Mouse (Mus musculus) large intestine, adult 2 months (tissue): ENCODE measurements at regions not wholly inside any gene's neighbourhood (a gene's known extent, or its start where the extent isn't known, plus 50 kb on each side); places are given as distances from the start of the nearest gene placed in this dataset.

Source experiments
- DNase-seq: peaks from one replicate; pipeline ENCODE4 v3.0.0-alpha.2; 2012; ENCODE audit warnings: low read depth, low spot score
- WGBS: fragments of 180-500 bp; shearing (Covaris S2); methylation state at CpG from one replicate; pipeline ENCODE4 v1.1.7; 2018; 5-methylcytosine and 5-hydroxymethylcytosine counted together

DNA sequence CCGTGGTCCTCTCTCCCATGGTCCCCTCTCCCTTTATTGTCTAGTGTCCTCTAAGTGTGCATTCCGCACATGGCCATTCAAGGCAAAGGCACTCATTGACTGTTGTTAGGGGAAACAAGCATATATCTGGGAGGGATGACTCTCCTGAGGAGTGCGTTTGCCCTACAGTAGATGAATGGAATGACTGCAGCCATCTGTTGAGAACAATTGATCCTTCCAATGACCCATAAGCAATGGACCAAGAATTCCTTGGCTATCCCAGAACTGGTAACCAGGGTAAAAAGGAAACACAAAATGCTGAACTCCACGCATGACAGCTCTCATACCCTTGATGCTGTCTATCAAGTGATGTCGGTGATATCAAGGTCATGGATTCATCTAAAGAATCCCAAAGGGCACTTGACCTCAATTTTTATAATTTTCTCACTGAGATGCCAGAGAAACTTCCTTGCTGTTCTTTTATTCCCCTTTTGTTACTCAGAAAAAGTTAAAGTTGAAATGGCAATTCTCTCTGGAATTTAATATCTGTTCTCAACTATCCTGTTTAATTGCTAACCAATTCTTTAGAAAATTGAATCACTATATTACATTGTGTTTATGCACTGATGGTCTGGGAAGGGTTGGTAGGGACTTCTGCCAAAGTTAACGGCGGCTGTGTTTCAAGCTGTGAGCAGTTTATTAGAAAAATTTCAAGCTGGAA lies 97.3 kb upstream of the Hdac4 start:
- no peak for DNase-seq
- WGBS = 84% methylated on average over 7 of the region's 7 CpGs

DNA sequence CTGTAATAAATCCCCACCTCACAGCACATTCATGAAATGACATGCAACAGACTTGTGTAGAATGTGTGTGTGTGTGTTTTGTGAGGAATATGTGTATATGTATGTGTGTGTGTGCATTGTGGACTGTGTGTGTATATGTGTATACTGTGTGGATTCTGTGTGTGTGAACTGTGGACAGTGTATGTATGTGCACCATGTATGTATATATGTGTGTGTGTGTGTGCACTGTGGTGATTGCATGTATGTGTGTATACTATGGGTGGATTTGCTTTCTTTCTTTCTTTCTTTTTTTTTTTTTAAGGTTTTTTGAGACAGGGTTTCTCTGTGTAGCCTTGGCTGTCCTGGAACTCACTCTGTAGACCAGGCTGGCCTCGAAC lies 91.5 kb upstream of the Hdac4 start:
- 97% methylated on average over 1 of the region's 1 CpGs for WGBS
- DNase-seq = no peak

DNA sequence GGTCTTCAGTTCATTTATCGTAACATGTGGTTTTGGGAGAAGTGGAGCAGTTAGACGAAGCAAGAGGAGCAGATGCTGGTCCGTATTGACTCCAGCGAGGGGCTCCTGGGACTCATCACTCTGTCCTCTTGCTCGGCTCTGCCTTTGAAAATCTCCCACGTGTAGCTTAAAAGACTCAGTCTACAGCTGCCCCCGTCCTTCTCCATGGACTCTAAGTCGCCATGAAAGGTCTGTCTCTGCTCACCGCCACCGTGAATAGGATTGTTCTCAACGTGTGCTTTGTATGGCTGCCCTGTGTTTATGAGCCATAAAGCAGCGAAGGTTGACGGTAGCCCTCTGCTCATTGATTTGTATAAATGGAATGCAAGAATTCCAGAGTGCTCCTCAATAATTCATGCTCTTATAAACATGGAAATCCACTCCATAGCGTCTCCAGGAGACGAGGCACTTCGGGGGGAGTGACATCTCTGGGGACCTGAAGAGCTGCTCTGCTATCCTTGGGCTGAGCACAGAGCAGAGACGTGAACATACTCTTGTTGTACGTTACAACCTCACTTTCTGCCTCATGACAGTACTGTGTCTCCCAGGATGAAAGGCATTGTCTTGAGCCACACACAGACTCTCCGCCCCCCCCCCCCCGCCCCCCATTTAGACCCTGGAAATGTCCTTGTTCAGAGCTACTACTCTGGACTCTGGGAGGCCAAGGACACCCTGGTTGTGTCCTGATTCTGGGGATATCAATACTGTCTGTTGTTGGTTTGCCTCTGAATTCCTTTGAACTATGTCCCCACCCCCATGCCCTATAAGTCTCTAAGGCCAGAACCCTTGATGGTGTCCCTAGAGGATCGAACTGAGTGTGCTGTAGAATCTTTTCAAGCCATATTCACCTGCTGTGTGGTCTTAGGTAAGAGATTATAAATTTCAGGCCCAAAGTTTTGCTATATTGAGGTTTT lies 90.8 kb upstream of the Hdac4 start:
- no peak for DNase-seq
- WGBS = 42% methylated on average over 21 of the region's 21 CpGs

DNA sequence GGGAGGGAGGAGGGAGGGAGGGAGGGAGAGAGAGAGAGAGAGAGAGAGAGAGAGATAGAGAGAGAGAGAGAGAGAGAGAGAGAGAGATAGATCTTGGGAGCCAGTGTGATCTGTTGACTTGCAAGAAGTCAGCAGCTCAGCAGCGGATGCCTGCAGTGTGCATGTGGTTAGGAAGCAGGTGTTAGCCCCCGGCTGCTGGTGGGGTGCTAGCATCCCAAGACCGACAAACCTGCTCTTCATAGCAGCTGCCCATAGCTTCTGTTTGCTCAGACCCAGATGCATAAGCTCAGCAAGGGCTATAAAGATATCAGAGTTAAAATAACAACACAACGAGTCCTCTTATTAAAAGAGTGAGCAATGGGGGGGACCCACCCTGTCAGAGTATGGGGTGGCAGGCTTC lies 88.7 kb upstream of the Hdac4 start:
- WGBS = 22% methylated on average over 4 of the region's 4 CpGs
- DNase-seq = no peak

DNA sequence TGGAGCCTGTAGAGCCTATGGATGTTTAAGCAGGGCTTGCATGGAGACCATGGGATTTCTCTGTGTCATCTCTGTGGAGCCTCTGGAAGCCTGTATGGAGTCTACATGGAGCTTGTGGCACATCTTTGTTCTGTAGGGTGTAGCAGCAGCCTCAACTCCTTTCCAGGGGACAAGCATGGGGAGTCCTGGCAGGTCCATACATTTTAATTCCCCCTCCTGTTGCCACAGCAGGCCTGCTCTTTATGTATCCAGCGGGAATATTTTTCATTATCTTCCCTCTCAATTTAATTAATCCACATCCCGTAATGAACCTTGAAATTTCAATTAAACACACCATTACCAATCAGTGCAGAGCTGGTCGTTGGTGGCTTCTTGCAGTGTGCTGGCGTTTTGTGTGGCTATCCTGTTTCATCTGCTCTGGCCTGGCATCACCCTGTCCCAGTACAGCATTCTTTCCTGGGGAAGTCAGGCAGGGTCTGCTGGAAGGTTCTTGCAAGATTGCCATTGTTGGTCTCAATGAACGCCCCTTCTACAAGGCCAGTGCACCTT lies 81.8 kb upstream of the Hdac4 start:
- no peak for DNase-seq
- WGBS = 83% methylated on average over 5 of the region's 5 CpGs

DNA sequence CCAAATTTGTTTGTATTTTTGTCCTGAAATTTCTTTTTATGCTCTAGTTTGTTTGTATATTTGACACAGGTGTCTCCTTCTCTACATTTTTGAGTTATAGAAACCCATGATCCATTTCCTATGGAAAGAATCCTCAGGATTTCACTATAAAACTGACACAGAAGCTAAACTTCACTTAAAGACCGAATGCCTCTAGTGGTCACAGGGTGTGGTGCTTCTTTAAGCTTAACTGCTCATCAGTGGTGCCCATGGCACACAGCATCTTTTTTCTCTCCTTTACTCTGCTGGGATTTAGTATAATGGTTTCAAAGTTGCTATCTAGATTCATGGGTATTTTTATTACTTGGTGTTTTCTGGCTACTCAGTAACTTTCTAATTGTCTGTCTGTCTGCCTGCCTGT lies 79.9 kb upstream of the Hdac4 start:
- DNase-seq = no peak
- WGBS = 35% methylated on average over 1 of the region's 1 CpGs

DNA sequence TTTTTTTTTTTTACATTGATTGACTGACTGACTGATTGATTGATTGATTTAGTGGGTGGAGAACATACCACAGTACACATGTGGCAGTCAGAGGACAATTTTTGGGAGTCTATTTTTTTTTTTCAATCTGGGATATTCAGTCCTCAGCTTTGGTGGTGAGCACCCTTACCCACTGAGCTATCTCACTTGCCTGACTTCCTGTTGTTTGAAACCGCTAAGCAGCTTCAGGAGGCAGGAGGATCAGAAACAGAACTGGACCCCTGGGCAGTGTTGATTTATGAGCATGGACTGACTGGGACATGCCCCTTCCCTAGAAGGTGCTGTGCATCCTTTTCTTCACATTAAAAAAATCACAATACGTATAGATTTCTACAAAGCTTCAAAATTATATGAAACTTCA lies 78.3 kb upstream of the Hdac4 start:
- no peak for DNase-seq
- WGBS = 74% methylated on average over 2 of the region's 2 CpGs

DNA sequence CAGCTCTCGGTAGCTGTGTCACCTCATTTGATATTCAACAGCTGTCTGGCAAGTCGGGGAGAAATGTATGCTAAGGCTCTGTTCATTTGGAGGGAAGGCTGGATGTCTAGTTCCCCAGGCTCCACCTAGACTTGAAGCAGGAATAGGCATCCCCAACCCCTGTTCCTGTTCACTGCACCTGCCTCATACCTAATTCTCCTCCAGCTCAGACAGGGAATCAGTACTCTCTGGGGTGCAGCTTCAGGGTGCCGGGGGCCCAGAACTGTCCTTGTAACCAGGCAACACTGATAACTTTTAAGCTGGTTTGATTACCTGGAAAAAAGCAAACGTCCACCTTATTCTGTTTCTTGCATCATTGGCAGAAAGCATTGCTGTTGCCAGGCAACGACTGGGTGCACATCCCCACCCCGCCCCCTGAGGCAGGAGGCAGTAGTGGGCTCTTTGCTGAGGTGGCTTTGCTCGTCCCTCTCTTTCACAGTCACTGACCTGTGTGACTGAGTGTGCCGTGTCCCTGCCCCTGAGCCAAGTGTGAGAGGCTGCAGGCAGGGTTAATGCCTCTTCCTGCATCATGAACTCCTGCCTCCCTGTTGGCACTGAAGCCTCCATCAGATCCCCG lies 76.3 kb upstream of the Hdac4 start:
- 54% methylated on average over 9 of the region's 9 CpGs for WGBS
- DNase-seq = no peak

DNA sequence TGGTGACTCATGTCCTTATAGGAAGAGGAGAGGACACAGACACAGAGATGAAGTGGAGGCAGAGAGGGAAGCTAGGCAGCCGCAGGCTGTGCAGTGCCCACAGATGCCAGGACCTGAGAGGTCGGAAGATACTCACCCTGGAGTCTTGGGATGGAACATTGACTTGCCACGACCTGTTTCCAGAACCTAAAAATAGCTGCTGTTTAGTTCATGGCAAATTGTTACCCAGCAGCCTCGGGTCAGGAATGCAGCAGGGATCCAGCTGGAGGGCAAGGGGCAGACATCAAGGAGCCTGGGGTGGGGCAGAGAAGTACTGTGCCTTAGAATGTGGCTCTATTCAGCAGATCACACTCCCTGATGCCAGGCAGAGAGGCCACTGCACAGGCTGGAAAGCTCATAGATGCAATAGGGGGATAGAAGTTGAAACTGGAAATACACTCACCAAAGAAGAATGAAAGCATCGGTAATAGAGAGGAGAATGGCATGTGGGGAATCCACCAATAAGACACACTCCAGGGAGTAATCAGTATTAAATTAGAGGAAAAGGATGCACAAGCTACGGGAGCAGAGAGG lies 75.1 kb upstream of the Hdac4 start:
- no peak for DNase-seq
- 38% methylated on average over 6 of the region's 6 CpGs for WGBS

DNA sequence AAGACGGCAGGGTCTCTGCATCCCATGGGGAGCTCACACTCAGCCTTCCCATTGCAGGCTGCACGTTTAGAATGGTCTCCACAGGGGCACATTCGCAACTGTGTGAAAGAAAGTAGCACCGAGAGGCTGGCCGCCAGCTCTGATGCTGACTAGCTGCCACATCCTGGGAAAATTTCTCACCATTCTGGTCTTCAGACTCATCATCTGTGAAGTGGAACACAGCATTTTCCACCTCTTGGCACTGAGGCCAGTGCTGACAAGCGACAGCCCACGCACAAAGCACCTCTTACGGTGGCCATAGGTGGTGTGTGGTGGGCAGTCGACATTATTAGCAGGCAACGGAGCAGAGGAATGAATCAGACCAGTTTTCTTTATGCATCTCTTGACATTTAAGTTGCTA lies 74.0 kb upstream of the Hdac4 start:
- 81% methylated on average over 10 of the region's 10 CpGs for WGBS

DNA sequence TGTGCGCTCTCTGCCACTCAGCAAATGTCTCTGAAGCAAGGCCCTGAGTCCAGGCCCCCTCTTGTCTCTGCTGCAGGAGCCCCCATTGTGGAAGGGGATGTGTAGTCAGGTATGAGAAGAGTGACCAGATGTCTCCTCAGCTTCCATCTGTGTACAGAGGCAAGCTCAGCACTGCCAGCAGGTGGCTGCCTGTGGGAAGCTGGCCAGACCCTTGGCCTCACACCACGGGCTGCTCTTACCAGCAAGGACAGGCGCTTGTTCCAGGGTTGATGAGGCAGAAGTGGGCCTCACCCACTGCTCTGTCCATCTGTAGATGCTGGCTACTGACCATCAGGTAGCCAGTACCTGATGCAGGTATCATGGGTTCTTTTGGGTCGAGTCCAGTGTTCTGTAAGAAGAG lies 69.4 kb upstream of the Hdac4 start:
- WGBS = 66% methylated on average over 4 of the region's 4 CpGs

More for the DNA sequence above, 74.0 kb upstream of the Hdac4 start:
- DNase-seq = no peak

DNA sequence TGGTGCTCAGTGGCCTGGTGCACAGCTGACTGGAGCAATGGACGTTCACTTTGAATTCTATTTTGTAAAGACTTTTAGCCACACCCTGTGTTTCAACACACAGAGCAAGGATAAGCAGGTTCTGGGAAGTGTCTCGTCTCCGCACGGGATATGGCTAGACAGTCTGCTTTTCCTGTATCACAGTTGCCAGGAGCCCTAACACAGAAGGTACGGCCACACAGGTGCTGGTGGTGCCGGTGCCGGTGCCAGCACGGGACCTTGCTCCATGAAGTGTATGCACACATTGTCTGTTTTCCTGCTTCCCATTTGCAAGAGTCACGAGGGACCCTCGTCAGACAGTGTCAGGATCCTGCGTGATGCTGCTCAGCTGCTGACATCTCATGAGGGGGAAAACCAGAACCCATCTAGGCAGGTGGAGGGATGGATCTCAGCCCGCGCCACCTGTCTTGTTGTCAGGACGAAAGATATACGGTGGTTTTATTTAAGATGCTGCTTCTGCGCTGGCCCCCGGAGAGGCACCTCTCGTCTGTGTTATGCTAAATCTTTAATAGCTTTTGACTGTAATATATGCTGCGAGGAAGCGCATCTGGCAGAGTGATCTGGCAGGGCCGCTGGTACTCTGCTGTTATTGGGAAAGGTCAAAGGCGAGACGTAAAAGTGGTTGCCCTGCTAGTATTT lies 64.4 kb upstream of the Hdac4 start:
- 57% methylated on average over 23 of the region's 23 CpGs for WGBS

More for the DNA sequence above, 69.4 kb upstream of the Hdac4 start:
- DNase-seq = no peak

DNA sequence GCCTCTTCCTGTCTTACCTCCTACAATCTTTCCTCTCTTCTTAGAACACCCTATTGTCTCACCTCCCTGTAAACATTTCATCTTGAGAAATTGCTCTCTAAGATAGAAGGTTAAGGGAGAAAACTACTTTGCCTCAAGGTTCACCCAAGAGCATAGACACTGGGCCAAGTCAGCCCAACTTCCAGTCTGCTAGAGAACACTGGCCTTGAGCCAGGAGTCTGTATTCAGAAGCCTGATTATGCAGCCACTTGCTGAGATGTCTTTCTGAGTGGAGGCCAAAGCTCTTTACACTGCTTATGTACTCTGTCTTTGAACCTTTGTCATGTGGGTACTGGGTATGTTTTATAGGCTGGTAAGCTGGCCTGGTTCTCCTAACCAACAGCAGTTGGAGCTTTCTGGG lies 62.5 kb upstream of the Hdac4 start:
- no peak for DNase-seq

More for the DNA sequence above, 64.4 kb upstream of the Hdac4 start:
- DNase-seq = no peak

DNA sequence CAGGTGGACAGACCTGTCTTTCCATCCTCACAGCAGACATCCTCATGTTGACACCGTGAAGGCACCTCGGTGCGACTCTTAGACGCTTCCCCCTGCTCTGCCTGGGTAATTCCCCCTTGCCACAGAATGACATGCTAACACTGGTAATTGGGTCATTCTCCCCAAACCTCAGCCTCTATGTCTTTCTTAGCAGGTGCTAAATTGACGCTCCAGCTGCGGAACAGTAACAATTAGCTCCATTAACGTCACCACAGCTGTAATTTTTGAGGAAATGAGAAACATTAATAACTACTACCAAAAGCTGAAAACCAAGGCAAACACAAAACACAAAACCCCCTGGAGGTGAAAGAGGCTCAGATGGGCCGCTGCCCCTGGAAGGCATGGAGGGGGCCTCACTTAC lies 57.6 kb upstream of the Hdac4 start:
- no peak for DNase-seq
- 73% methylated on average over 8 of the region's 8 CpGs for WGBS

DNA sequence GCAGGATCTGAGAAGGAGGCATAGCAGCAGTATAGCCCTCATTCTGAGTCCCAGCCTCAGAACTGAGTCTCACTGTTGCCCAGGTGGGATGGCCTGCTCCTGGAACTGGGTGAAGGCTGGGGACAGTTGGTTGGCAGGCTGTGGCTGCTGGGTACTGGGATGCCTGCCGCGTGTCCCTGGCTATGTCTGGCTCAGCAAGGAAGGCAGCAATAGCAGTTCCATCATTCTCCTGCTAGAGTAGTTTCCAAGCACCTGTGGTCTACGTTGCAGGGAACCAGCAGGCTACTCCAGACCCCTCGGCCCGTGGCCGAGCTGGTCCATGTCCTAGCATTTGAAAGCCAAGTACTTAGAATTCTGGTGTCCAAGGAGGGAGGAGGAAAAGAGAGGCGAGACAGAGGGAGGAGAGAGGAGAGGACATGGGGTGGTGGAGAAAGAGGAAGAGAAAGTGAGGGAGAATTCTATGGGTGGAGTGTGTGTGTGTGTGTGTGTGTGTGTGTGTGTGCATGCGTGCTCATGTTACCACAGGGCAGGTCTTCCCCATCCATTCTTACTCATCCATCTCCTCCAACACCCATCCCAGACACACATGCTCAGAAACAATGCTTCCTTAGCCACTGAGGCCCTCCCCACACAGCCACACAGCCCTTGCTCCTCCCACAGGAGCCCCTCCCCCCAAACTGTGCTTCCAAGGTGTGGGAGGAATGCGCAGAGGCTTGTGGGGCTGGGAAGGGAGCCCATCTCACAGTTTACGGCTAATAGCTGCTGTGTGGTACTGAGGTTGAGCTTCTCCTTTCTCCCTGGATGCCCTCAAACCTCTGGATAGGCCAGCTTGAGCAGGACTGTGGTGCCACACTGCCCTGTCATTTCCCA lies 55.3 kb upstream of the Hdac4 start:
- no peak for DNase-seq
- WGBS = 70% methylated on average over 10 of the region's 10 CpGs
